Mouse (Mus musculus) neural tube, embryonic 12.5 days (tissue): ENCODE data around the gene Olfr1413. TPM values are rescaled to one million over a fixed set of nuclear protein-coding genes. Genes with fewer than 3 reads are reported as not detected.

Experiments used
- ATAC-seq: fragments of 200-750 bp; cut with Nextera tagmentation; 2 replicates; pipeline ENCODE4 v1.8.0; 2017; ENCODE audit warnings: low read depth, mild to moderate bottlenecking, moderate TSS enrichment, moderate library complexity; ENCODE audit not compliant: low FRiP score
- H3K27ac ChIP-seq: fragments of 300-500 bp; sonication (generic); 2 replicates; pipeline ENCODE4 v1.5.1; 2016
- H3K27me3 ChIP-seq: fragments of 300-500 bp; sonication (generic); replicated peaks from 2 replicates; pipeline ENCODE4 v1.6.1; 2016; ENCODE audit warnings: mild to moderate bottlenecking
- H3K36me3 ChIP-seq: fragments of 300-500 bp; sonication (generic); 2 replicates; pipeline ENCODE4 v1.6.1; 2016; ENCODE audit warnings: mild to moderate bottlenecking
- H3K4me1 ChIP-seq: fragments of 300-500 bp; sonication (generic); 2 replicates; pipeline ENCODE4 v1.6.1; 2016
- H3K4me2 ChIP-seq: fragments of 300-500 bp; sonication (generic); replicated peaks from 2 replicates; pipeline ENCODE4 v1.6.1; 2016; ENCODE audit warnings: mild to moderate bottlenecking
- H3K4me3 ChIP-seq: fragments of 300-500 bp; sonication (generic); 2 replicates; pipeline ENCODE4 v1.5.1; 2016
- H3K9ac ChIP-seq: fragments of 300-500 bp; sonication (generic); 2 replicates; pipeline ENCODE4 v1.6.1; 2016; ENCODE audit warnings: mild to moderate bottlenecking
- H3K9me3 ChIP-seq: fragments of 300-500 bp; sonication (generic); 2 replicates; pipeline ENCODE4 v1.6.1; 2016; ENCODE audit warnings: mild to moderate bottlenecking
- WGBS: fragments of 180-500 bp; shearing (Covaris S2); methylation state at CpG from one replicate; pipeline ENCODE4 v1.1.7; 2016; 5-methylcytosine and 5-hydroxymethylcytosine counted together
- polyA plus RNA-seq: library from polyadenylated mRNA; unstranded; fragments of >200 nt; fragmentation: Nextera tagmentation; extraction: Ambion mirVana; gene quantifications from 2 replicates; pipeline ENCODE4 v1.2.1, GENCODE M21; 2016

The Olfr1413 gene
- polyA plus RNA-seq = not detected in 2 replicates

- Histone ChIP-seq H3K9me3 (no peaks in the 10 kb centered on the region), H3K4me2 (no peak within 1 kb of the TSS), H3K4me3 (no peak within 1 kb of the TSS), H3K4me1 (no peaks in the 10 kb centered on the region), H3K27ac (no peak within 1 kb of the TSS), H3K9ac (no peak within 1 kb of the TSS), H3K27me3 (no peaks in the 10 kb centered on the region), H3K36me3 (no peaks in the 10 kb centered on the region)
- no peak for ATAC-seq
- 77% methylated on average over 3 of the region's 3 CpGs for WGBS
Measured at GRCm38 (mm10) chr1:92571022-92571421, at the start of gene Olfr1413. Gene Olfr1413 (plus strand): TSS chr1:92571322.

- Histone ChIP-seq H3K4me3 (no peak overlapping the region), H3K4me2 (no peak overlapping the region), H3K9ac (no peak overlapping the region), H3K27ac (no peak overlapping the region), H3K4me1 (no peaks in the 10 kb centered on the region), H3K27me3 (no peaks in the 10 kb centered on the region), H3K36me3 (no peaks in the 10 kb centered on the region), H3K9me3 (no peaks in the 10 kb centered on the region)
- 24% methylated on average over 10 of the region's 10 CpGs for WGBS
- ATAC-seq = no peak
Measured at GRCm38 (mm10) chr1:92521376-92521775, 49.7 kb upstream of the Olfr1413 start.

GRCm38 (mm10) chr1:92523764-92524163 is 47.4 kb upstream of the Olfr1413 start:
- WGBS = 91% methylated on average over 3 of the region's 3 CpGs
- Histone ChIP-seq H3K4me1 (no peaks in the 10 kb centered on the region), H3K36me3 (no peaks in the 10 kb centered on the region), H3K9me3 (no peaks in the 10 kb centered on the region), H3K27me3 (no peaks in the 10 kb centered on the region), H3K9ac (no peak overlapping the region), H3K4me3 (no peak overlapping the region), H3K27ac (no peak overlapping the region), H3K4me2 (no peak overlapping the region)
- ATAC-seq = no peak

DNA sequence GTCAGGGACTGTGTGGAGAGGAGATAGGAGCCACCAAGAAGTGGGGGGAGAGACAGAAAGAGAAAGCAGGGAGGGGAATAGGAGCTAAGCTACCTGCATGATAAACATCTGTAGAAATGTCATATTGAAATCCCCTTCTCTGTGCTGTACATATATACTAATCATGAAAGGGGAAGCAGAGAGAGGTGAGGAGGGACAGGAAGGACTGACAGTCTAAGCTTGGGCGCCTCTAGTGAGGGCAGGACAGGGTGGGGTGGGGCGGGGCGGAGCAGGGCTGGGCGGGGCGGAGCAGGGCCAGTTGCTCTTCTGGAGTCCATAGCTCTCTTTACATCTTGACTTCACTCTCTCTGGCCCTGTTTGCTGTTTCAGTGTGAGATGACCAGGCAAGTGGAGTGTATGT is 34.1 kb upstream of the Olfr1413 start:
- 32% methylated on average over 5 of the region's 5 CpGs for WGBS
- Histone ChIP-seq H3K4me2 (no peak overlapping the region), H3K27me3 (no peaks in the 10 kb centered on the region), H3K4me3 (no peak overlapping the region), H3K9me3 (no peaks in the 10 kb centered on the region), H3K27ac (no peak overlapping the region), H3K36me3 (no peaks in the 10 kb centered on the region), H3K9ac (no peak overlapping the region), H3K4me1 (no peaks in the 10 kb centered on the region)
- ATAC-seq = no peak

GRCm38 (mm10) chr1:92539071-92539470 is 32.1 kb upstream of the Olfr1413 start:
- no peak for ATAC-seq
- Histone ChIP-seq H3K27ac (no peak overlapping the region), H3K9me3 (no peaks in the 10 kb centered on the region), H3K4me3 (no peak overlapping the region), H3K4me2 (no peak overlapping the region), H3K27me3 (no peaks in the 10 kb centered on the region), H3K36me3 (no peaks in the 10 kb centered on the region), H3K9ac (no peak overlapping the region), H3K4me1 (no peaks in the 10 kb centered on the region)
- WGBS = 51% methylated on average over 2 of the region's 2 CpGs

- no peak overlapping the region for H3K4me2 ChIP-seq
- 81% methylated on average over 2 of the region's 2 CpGs for WGBS
- H3K27ac ChIP-seq = no peak overlapping the region
- no peaks in the 10 kb centered on the region for H3K36me3 ChIP-seq
- no peak overlapping the region for H3K4me3 ChIP-seq
- no peak overlapping the region for H3K9ac ChIP-seq
- no peaks in the 10 kb centered on the region for H3K4me1 ChIP-seq
- H3K9me3 ChIP-seq = no peaks in the 10 kb centered on the region
- no peaks in the 10 kb centered on the region for H3K27me3 ChIP-seq
- ATAC-seq = no peak
Measured at GRCm38 (mm10) chr1:92545929-92546328, 25.2 kb upstream of the Olfr1413 start.

GRCm38 (mm10) chr1:92585479-92585878 is 14.4 kb downstream of the Olfr1413 start, which contains the start of gene Olfr1412:
Gene Olfr1412 (plus strand): TSS chr1:92585779.
- Histone ChIP-seq H3K27ac (no peak within 1 kb of the TSS), H3K4me1 (no peaks in the 10 kb centered on the region), H3K4me2 (no peak within 1 kb of the TSS), H3K9me3 (no peaks in the 10 kb centered on the region), H3K36me3 (no peaks in the 10 kb centered on the region), H3K27me3 (no peaks in the 10 kb centered on the region), H3K4me3 (no peak within 1 kb of the TSS), H3K9ac (no peak within 1 kb of the TSS)
- ATAC-seq = no peak
- WGBS = 81% methylated on average over 2 of the region's 2 CpGs

- ATAC-seq = no peak
- Histone ChIP-seq H3K27ac (no peak within 1 kb of the TSS), H3K4me3 (no peak within 1 kb of the TSS), H3K27me3 (no peaks in the 10 kb centered on the region), H3K9me3 (no peaks in the 10 kb centered on the region), H3K4me2 (no peak within 1 kb of the TSS), H3K36me3 (no peaks in the 10 kb centered on the region), H3K9ac (no peak within 1 kb of the TSS), H3K4me1 (no peaks in the 10 kb centered on the region)
Measured at GRCm38 (mm10) chr1:92594111-92594510, 23.0 kb downstream of the Olfr1413 start, which contains the start of gene Olfr1411. Gene Olfr1411 (plus strand): TSS chr1:92594411.

GRCm38 (mm10) chr1:92596019-92596418 is 24.9 kb downstream of the Olfr1413 start:
- no peak for ATAC-seq
- no peak overlapping the region for H3K27ac ChIP-seq

GRCm38 (mm10) chr1:92605482-92605881 is 34.4 kb downstream of the Olfr1413 start, which contains the start of gene Olfr1410:
Gene Olfr1410 (plus strand): TSS chr1:92605782.
- ATAC-seq = no peak
- Histone ChIP-seq H3K27me3 (no peaks in the 10 kb centered on the region), H3K4me3 (no peak within 1 kb of the TSS), H3K36me3 (no peaks in the 10 kb centered on the region), H3K27ac (no peak within 1 kb of the TSS), H3K9me3 (no peaks in the 10 kb centered on the region), H3K4me1 (no peaks in the 10 kb centered on the region), H3K9ac (no peak within 1 kb of the TSS), H3K4me2 (no peak within 1 kb of the TSS)
- WGBS = 87% methylated on average over 1 of the region's 1 CpGs

More at GRCm38 (mm10) chr1:92596019-92596418, 24.9 kb downstream of the Olfr1413 start:
- Histone ChIP-seq H3K9me3 (no peaks in the 10 kb centered on the region), H3K4me2 (no peak overlapping the region), H3K4me1 (no peaks in the 10 kb centered on the region), H3K27me3 (no peaks in the 10 kb centered on the region), H3K4me3 (no peak overlapping the region), H3K9ac (no peak overlapping the region), H3K36me3 (no peaks in the 10 kb centered on the region)
- WGBS = 92% methylated on average over 3 of the region's 3 CpGs

DNA sequence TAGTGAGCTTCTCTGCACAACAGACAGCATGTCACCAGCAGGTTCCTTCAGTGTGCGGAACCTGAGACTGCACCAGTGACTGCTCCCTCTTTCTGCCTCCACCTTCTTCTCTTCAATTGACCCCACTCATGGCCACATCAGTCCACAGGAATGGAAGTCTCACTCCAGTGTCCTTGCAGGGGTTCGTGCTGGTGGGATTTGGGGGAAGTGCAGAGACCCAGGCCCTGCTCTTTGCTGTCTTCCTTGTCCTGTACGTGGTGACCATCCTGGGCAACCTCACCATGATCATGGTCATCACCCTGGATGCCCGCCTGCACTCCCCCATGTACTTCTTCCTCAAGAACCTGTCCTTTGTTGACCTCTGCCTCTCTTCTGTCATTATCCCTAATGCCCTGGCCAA is 36.6 kb downstream of the Olfr1413 start:
- Histone ChIP-seq H3K4me3 (no peak overlapping the region), H3K27ac (no peak overlapping the region), H3K9me3 (no peaks in the 10 kb centered on the region), H3K36me3 (no peaks in the 10 kb centered on the region), H3K4me1 (no peaks in the 10 kb centered on the region), H3K27me3 (no peaks in the 10 kb centered on the region), H3K4me2 (no peak overlapping the region), H3K9ac (no peak overlapping the region)
- ATAC-seq = no peak
- WGBS = 85% methylated on average over 4 of the region's 4 CpGs

- Histone ChIP-seq H3K4me2 (no peak overlapping the region), H3K4me1 (no peaks in the 10 kb centered on the region), H3K27ac (no peak overlapping the region), H3K9ac (no peak overlapping the region), H3K9me3 (no peaks in the 10 kb centered on the region), H3K36me3 (no peaks in the 10 kb centered on the region), H3K27me3 (no peaks in the 10 kb centered on the region), H3K4me3 (no peak overlapping the region)
- 8% methylated on average over 5 of the region's 5 CpGs for WGBS
- ATAC-seq = no peak
Measured at GRCm38 (mm10) chr1:92611008-92611407, 39.9 kb downstream of the Olfr1413 start.

GRCm38 (mm10) chr1:92613175-92613574 is 42.1 kb downstream of the Olfr1413 start:
- WGBS = 41% methylated on average over 4 of the region's 4 CpGs
- H3K27ac ChIP-seq = no peak overlapping the region
- H3K27me3 ChIP-seq = no peaks in the 10 kb centered on the region
- no peak overlapping the region for H3K4me2 ChIP-seq
- no peak for ATAC-seq
- no peaks in the 10 kb centered on the region for H3K4me1 ChIP-seq
- no peak overlapping the region for H3K4me3 ChIP-seq
- H3K9me3 ChIP-seq = no peaks in the 10 kb centered on the region
- H3K36me3 ChIP-seq = no peaks in the 10 kb centered on the region
- H3K9ac ChIP-seq = no peak overlapping the region
